Mouse (Mus musculus) induced T-regulatory cell, adult 2 months (primary cell): ENCODE results near the gene Epha2.

Experiments
- DNase-seq: peaks from one replicate; pipeline ENCODE4 v3.0.0-alpha.2; 2012; ENCODE audit warnings: low read depth

Gene Epha2

GRCm38 (mm10) chr4:141279783-141280182 is 21.3 kb upstream of the Epha2 start:
- no peak for DNase-seq

GRCm38 (mm10) chr4:141280471-141280870 is 20.6 kb upstream of the Epha2 start:
- no peak for DNase-seq

GRCm38 (mm10) chr4:141281153-141281552 is 19.9 kb upstream of the Epha2 start:
- no peak for DNase-seq

DNA sequence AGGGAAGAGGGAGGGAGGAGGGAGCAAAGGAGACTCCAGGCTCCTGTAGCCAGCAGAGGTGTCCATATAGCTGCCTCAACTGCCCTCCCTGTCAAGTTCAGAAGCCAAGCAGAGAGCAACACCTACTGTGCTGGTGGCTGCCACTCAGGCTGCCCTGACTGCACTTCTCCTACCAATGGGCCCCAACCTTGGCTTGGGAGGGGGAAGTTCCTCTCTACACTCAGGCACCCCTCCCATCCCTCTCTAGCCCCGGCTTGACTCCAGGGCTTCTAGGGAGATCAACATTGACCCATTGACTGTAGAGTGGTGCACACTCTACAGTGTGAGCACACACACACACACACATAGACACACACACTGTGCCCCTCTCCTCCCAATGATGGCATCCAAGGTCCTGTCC is 19.5 kb upstream of the Epha2 start:
- no peak for DNase-seq

DNA sequence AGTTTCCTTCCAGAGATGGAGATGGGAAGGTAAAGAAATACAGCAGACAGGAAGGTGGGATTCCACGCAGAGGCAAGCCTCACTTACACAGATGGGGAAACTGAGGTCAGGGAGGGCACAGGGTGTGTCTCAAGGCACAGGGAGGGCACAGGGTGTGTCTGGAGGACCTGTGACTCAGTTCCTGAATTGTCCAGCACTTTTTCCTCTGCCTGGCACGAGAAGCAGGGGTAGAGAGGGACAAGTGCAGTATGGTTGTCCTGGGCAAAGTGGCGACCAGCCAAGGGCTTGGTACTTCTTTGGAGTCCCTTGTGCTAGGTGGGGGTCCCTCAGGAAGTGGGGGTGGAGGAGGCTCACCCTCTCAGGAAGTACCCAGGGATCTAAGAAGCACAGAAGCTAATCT is 19.0 kb upstream of the Epha2 start:
- DNase-seq: no peak

DNA sequence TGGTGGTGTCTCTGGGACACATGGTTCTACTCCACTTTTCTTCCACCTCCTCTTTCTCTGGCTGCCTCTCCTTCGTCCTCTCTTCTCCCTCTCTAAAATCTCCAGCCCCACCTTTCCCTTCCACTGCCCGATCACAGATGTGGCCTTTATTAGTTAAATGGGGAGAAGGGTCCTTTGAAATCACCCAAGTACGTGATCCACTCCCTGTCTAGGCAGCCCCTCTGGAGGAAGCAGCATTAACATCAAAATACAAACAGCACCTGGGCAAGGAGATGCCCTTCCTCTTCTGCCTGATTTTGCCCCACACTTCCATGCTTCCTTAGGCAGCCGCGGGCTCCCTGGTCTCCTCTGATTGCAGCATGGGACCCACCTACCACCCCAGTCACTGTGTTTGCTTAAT is 18.4 kb upstream of the Epha2 start:
- no peak for DNase-seq

DNA sequence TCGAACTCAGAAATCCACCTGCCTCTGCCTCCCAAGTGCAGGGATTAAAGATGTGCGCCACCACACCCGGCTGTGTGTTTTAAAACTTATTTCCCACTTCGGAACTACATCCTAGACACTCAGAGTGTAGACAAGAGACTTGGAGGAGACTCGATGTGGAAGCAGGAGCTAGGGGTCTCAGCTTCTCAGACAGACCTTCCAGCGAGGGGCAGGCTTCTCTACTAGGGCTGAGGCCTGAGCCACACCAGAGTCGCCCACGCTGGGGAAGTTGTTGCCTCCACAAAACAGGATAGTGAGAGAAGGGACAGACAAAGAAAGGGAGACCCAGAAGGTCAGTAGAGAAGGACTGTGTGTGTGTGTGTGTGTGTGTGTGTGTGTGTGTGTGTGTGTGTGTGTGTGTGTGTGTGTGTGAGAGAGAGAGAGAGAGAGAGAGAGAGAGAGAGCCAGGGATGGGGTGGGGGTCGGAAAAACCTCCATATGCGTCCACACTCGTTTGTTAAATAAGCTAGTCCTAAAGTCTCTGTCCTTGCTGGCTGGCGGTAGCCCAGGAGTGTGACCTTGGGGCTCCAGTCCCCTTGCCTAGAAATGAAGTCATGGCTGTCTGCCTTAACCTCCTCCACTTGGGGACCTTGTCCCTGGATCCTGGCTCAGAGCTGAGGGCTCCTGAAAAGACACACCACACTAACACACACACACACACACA is 17.7 kb upstream of the Epha2 start:
- no peak for DNase-seq

- no peak for DNase-seq
These were observed 17.1 kb upstream of the Epha2 start for GRCm38 (mm10) chr4:141283879-141284411.

GRCm38 (mm10) chr4:141284486-141284885 is 16.6 kb upstream of the Epha2 start:
- no peak for DNase-seq

GRCm38 (mm10) chr4:141285128-141285527 is 15.9 kb upstream of the Epha2 start:
- no peak for DNase-seq

DNA sequence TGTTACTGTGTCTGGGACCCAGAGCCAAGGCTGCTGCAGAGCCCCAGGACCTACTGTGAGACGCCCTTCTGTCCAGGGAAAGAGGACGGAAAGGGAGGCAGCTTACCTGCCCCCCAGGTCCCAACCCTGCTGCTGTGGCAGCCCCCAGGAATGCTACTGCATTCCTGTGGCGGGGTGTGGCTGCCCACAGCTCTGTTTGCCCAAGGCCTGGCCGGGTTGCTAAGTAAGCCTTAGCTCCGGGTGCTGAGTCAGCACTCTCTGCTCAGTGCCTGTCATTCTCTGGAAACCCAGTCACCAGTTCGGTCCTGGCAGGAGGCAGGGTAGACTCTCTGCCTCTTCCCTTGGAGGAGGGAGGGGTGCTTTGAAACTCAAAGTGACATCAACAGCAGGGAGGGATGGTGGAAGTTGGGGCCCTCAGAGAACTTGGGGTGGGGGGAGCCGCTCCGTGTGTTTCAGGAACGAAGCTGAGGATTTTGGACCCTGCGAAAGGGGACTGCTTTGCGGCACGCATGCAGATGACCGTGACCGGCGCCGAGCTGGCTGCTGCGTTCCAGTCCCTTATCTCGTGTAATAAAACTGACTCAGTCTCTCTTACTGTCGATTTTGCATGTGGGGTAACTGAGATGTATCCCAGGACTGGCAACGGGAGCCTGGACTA is 14.1 kb upstream of the Epha2 start:
- no peak for DNase-seq

- no peak for DNase-seq
These were observed 13.5 kb upstream of the Epha2 start for GRCm38 (mm10) chr4:141287518-141288004.

GRCm38 (mm10) chr4:141288152-141288551 is 12.9 kb upstream of the Epha2 start:
- no peak for DNase-seq

GRCm38 (mm10) chr4:141291571-141292375 is 9.3 kb upstream of the Epha2 start:
- no peak for DNase-seq

DNA sequence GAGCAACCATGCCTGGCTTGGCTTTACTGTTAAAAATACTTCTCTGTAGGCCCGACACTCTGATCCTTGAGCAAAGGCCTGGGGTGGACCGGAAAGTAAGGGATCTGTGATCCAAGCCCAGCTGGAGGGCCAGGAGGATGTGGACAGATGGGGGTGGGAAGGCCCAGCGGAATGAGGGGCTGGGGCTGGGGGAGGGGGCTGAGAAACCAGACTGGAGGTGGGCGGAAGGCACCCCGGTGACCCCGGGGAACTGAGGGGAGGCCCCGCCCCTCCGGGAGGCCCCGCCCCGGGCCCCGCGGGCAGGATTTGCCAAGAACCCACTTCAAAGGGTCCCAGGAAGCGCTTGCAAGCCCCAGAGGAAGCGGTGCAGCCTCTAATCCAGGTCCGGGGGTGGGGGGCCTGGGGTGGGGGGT is 5.3 kb upstream of the Epha2 start:
- no peak for DNase-seq

DNA sequence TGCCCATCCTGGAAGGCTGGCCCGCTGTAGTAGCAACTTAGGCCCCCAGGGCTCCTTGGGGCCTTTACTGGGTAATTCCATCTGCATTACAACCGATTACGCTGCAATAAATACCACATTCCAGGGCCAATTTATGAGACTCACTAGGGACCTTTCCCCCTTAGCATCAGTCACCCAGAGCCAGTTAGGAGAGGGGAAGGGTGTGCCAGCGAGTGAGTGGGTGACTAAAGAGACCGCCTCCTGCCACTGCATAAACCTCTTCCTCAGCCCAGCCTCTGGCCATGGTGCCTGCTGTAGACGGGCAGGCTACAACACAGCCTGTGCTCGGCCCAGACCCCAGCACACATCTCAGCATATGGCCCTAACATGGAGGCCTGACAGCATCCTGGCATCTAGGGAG is 3.1 kb upstream of the Epha2 start:
- DNase-seq: no peak

GRCm38 (mm10) chr4:141299356-141299755 is 1.7 kb upstream of the Epha2 start:
- DNase-seq: peak; percentile 71

DNA sequence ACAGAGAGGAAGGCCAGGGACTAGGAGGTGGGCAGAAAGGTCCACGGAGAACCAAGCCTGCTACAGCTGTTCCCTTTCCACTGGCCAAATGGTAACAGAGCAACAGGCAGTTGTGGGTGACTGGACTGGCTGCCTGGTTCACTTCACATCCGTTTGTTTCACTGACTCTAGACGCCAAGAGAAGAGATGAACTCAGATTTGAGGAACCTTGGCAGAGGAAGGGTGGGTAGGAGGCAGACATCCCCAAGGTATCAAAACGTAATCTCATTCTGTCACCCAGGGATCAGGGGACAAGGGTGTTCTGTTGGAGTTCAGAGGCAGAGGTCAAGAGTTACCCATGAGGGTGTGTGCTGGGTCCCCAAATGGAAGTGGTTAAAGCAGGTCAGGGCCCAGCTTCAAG is 844 bp upstream of the Epha2 start:
- peak; percentile 31 for DNase-seq

DNA sequence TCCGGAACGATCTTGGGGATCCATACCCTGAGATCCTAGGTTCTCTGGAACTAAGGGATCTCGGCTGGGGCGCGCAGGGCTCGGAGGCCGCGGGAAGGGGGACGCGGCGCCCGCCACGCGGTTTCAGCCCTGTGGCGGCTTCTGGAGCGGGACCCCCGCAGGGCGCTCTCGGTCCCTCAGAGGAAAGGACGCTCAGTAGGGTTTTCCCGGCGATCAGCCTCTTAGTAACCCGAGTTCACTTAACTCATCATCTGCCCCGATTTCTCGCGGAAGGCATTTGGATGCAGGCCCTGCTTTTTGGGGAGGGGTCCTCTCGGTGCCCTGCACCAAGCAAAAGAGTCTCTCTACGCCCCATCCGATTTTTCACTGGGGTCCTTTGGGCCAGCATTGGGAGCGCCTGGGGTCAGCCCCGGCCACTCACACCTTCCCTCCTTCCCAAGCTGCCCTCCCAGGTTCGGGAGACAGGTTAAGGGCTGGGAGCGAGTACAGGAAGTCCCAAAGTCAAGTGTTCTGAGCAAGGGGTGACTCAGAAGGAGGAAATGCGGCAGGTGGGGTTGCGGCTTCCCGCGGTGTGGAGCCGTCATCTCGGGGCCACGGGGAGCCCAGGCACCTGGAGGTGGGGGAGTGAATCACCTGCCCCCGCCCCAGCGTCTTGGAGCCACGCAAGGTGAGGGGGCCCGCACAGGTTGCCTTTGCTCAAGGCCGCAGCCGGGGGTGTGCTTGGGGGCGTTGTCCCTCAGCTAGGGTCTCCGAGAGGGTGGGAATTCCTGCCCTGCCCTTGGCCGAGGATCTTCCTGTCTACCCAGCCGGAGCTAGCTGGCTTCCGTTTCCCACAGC is 769 bp downstream of the Epha2 start:
- DNase-seq: peak; percentile 62

- DNase-seq: no peak
These were observed 1.7 kb downstream of the Epha2 start for GRCm38 (mm10) chr4:141302428-141303401.
